ENCODE assay signal across 8 mouse cellular contexts in genomic region chr7:78846737-78847434, GRCm38 (mm10). TPM values are rescaled to one million over a fixed set of nuclear protein-coding genes. Genes with fewer than 3 reads are reported as not detected.
DNase-seq lines count a peak whose midpoint lies in the region; ATAC-seq lines count a peak whose summit lies in the region.

Gene Det1, minus strand, starts transcription at chr7:78847263.

- H3K4me1 ChIP-seq in hindbrain, embryonic 16.5 days (ENCODE audit: control insufficient read depth, insufficient read depth, low read depth, low read length): peaks cover 8% of the 10 kb centered on the region

- ATAC-seq in hindbrain, embryonic 16.5 days: peak; percentile 96

- H3K4me2 ChIP-seq in hindbrain, embryonic 16.5 days (ENCODE audit: low read length): peak within 1 kb of the TSS; percentile 54

- no peaks in the 10 kb centered on the region for H3K27me3 ChIP-seq in hindbrain, embryonic 16.5 days (replicated peaks; ENCODE audit: control insufficient read depth, insufficient read depth, low read length)

- peak within 1 kb of the TSS; percentile 96 for H3K9ac ChIP-seq in hindbrain, embryonic 16.5 days (ENCODE audit: low read depth, low read length)

- under 1% methylated on average over 52 of the region's 54 CpGs for WGBS in hindbrain, embryonic 16.5 days
- under 1% methylated on average over 54 of the region's 54 CpGs for WGBS in macrophage (ENCODE audit: missing documents)

- peaks cover 13% of the 10 kb centered on the region for H3K36me3 ChIP-seq in hindbrain, embryonic 16.5 days (ENCODE audit: control insufficient read depth, insufficient read depth, low read length)
- peaks cover 16% of the 10 kb centered on the region; the same call in 1 of the 2 replicates for H3K36me3 ChIP-seq in macrophage (ENCODE audit: inconsistent target)

- H3K4me3 ChIP-seq in hindbrain, embryonic 16.5 days (ENCODE audit: low read length): peak within 1 kb of the TSS; percentile 88
- peak within 1 kb of the TSS; percentile 84 for H3K4me3 ChIP-seq in macrophage (ENCODE audit: inconsistent target)

- DNase-seq in WW6 (ENCODE audit: low read depth, low spot score): peak; percentile 80
- DNase-seq in cerebellum, postnatal 4 days (ENCODE audit: low spot score in 2 of 2): peak; percentile 81 to 91
- DNase-seq in gastrocnemius, adult 18-20 months (ENCODE audit: low spot score): peak; percentile 88
- DNase-seq in left cerebral cortex, adult 18-20 months (ENCODE audit: low spot score in 2 of 2): peak; percentile 93 to 94
- DNase-seq in right cerebral cortex, adult 18-20 months: peak; percentile 93
- DNase-seq in urinary bladder, postnatal 10 days (ENCODE audit: low spot score): peak; percentile 50

- H3K9me3 ChIP-seq in hindbrain, embryonic 16.5 days (ENCODE audit: control insufficient read depth, low read length): no peaks in the 10 kb centered on the region

- peaks cover 6% of the 10 kb centered on the region; the same call in 1 of the 2 replicates for H3K79me2 ChIP-seq in macrophage (ENCODE audit: inconsistent target)

- peak within 1 kb of the TSS; percentile 86 for H3K27ac ChIP-seq in hindbrain, embryonic 16.5 days (ENCODE audit: low read depth, low read length)
- peak within 1 kb of the TSS; percentile 62 for H3K27ac ChIP-seq in macrophage

RNA-seq across cellular contexts. Expression of gene Det1, which starts in this region (rescaled TPM):
- 10 to 100 TPM; 21.9 to 22.3 TPM for total RNA-seq in gastrocnemius, adult 18-20 months (2021)
- polyA plus RNA-seq in hindbrain, embryonic 16.5 days (2015; fragmentation: Nextera tagmentation; extraction: Ambion mirVana): 9.9 and 12.1 TPM in 2 replicates
- 1 to 10 TPM; 5.4 to 6.2 TPM for total RNA-seq in left cerebral cortex, adult 18-20 months (2021)
- 10 to 100 TPM in 15 of 26 experiments, 1 to 10 TPM in 11; 3.5 to 23.3 (median 12.9) TPM for total RNA-seq in macrophage (2018; cell fraction: chromatin; rRNA removed)
- total RNA-seq in macrophage (2018; cell fraction: cytosol; rRNA removed): 1 to 10 TPM; 2.7 to 8.9 (median 7.0) TPM
- 10 to 100 TPM in 11 of 26 experiments, 1 to 10 TPM in 15; 3.1 to 21.2 (median 8.3) TPM for total RNA-seq in macrophage (2018; cell fraction: nucleus; rRNA removed)
- 5.4 to 8.0 TPM (median 7.0 TPM) in 3 replicates for polyA plus RNA-seq in macrophage (2018)

Comparison
In these comparisons a context has a peak if more than half of its experiments do, and no peak if none do; other contexts are left out.
1. Peak in every context shown above with its lines: DNase-seq, ATAC-seq, H3K4me3 ChIP-seq and H3K27ac ChIP-seq.